Mouse (Mus musculus) cortical plate, adult 2 months (tissue): ENCODE data around the gene Ctdspl.

Source experiments
- CTCF ChIP-seq: fragments of 200-500 bp; IDR thresholded peaks from 2 replicates; pipeline ENCODE4 v1.5.1; 2011; ENCODE audit warnings: mild to moderate bottlenecking, control low read depth, low read length; ENCODE audit not compliant: insufficient read depth; ENCODE audit errors: extremely low read depth
- POLR2A ChIP-seq: fragments of 200-500 bp; IDR thresholded peaks from 2 replicates; pipeline ENCODE4 v1.6.1; 2011; ENCODE audit warnings: mild to moderate bottlenecking, low read length, control low read depth; ENCODE audit not compliant: insufficient read depth; ENCODE audit errors: extremely low read depth

GRCm38 (mm10) chr9:118973566-118973965, 47.3 kb downstream of the Ctdspl start:
- TF ChIP-seq CTCF (no peak), POLR2A (no peak)
